Mouse (Mus musculus) lung, adult 18-20 months (tissue): ENCODE measurements around the gene Lrrc18.

ENCODE experiments used
- DNase-seq, 2 experiments: peaks; one replicate each; pipeline ENCODE4 v3.0.0; 2022; ENCODE audit warnings: mixed read lengths in 2 of 2

Gene Lrrc18

GRCm38 (mm10) chr14:33058881-33059660 is 67.9 kb downstream of the Lrrc18 start:
- no peak for DNase-seq

- DNase-seq = no peak
These were observed 71.8 kb downstream of the Lrrc18 start for GRCm38 (mm10) chr14:33062996-33063395.
